Mouse (Mus musculus): ENCODE data around the gene Mrpl34.

Mrpl34 gene

DNA sequence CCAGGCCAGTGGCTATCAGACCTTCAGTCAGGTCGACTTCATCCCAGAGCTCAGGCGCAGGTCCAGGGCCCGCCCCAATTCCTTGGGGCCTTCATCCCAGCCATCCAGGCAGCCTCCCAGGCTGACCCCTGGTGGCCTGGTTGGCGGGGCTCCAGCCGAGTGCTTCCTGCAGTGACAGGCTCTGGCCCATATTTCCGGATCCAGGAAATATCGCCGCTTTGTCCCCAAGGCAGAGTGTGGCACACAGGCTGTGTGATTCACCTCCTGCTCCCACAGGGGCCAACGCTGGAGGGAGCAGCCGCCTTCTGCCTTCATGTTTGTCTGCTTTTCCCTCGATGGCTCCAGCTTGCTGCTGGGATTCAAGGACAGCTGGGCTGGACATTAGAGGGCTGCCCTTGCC, 31.7 kb downstream of the Mrpl34 start:
- peak; percentile 96 for DNase-seq

DNA sequence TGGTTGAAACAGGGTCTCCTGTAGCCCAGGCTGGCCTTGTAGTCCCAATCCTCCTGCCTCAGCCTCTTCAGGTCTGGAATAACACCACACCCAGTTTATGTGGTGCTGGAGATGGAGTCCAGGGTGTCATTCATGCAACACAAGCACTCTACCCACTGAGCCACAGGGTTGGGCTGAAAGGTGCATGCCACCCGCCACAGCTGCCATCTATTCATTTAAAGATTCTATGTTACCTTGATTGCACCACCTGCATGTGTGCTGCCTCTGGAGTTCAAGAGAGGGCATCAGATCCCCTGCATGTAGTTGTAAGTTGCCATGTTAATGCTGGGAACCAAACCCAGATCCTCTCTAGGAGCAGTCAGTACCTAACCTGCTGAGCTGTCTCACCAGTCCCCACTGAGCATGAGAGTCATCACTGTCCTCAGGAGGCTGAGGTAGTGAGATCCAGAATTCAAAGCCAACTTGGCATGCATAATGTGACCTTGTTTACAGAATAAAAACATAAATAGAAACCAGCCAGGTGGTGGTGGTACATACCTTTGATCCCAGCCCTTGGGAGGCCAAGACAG, 32.4 kb downstream of the Mrpl34 start:
- no peak for DNase-seq

DNA sequence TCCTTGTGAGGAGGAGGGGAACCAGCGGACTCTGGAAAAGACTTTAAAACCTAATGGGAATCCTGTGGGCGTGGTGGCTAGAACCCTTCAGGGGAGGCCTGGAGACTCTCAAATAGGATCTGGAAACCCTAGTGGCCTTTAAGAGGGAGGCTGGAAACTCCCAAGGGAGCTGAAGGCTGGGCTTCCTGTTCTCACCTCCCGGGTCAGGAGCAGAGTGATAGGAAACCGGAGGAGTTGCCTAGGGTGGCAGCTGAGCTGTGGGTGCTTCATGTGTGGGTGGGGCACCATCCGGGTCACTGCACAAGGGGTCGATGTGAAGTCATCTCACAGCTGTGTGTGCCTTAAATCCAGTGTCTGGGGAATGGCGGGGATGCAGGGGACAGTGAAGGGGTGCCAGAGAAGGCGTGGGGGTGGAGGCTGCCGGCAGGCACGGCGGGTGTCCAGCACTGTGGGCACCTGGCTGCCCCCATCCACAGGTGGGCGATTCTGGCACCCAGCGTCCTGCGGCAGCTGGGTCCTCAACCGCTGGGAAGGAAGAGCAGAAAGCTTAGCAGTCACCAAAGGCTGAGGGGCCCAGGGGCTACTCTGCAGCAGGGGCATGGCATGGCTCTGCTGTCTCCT, 33.2 kb downstream of the Mrpl34 start:
- peak; percentile 58 to 75 for DNase-seq

DNA sequence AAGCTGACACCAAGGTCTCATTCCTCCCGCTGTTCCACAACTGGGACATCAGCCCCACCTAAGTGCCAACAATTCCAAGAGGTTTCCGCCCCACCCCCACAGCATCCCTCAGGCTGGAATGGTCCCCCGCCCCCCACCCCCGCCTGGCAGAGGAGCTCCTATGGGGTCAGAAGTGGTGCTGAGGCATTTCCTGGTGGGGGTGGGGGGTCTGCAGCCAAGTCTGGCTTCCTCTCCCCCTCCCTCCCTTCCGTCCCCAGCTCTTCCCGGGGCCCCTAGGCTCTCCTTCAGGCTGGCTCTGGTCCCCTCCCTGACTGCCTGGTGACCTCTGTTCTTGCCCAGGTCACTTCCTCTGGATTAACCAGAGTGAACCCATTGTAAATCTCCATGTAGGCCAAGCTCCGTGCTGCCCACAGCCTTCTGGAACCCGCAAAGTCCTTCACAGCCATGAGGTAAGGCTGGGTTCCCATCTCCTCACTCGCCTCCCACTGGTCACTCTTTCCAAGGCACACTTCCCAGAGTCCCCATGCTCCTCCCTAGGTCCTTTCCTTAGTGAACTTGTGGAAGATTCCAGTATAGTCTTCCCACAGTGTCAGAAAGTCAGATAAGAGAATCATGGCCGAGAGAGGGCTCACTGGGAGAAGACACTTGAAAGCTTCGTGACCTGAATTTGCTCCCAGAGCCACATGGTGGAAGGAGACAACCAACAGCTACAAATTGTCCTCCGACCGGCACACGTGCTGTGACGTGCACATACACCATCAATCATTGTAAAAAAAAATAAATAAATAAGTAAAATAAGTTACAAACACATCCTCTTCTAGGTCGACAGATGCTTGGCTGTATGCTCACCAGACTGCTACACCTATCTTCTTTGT, 34.3 kb downstream of the Mrpl34 start:
- DNase-seq: peak; percentile 72 to 80

DNA sequence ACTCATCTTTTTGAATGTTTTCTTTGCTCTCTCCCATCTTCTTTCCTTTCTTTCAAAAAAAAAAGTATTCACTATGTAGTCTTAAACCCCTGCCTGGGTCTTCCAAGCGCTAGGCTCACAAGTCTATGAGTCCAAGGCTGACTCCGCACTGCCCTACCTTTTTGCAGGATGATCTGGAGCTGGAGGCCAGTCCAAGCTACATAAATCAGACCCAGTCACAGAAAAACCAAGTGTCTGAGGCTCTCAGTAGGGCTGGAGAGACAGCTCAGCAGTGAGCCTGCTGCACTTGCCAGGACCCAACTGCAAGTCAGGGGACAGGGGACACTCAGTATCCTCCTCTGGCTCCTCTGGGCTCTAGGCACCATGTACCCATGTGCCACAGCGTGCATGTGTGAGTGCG, 39.6 kb downstream of the Mrpl34 start:
- DNase-seq: no peak

DNA sequence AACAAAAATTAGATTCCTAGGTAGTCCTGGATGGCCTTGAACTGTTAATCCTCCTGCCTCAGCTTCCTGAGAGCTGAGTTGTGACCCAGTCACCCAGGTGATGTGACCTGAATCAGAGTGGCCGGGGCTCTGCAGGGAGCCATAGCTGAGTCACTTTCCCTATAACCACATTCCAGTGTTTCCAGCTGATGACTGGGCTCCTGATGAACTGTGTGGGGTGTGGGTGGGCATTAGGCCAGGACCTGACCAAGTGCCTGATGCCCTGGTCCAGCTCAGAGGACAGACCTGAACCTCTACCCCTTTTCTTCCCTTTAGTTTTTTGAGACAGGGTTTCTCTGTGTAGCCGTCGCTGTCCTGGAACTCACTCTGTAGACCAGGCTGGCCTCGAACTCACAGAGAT, 40.6 kb downstream of the Mrpl34 start:
- DNase-seq: no peak

DNA sequence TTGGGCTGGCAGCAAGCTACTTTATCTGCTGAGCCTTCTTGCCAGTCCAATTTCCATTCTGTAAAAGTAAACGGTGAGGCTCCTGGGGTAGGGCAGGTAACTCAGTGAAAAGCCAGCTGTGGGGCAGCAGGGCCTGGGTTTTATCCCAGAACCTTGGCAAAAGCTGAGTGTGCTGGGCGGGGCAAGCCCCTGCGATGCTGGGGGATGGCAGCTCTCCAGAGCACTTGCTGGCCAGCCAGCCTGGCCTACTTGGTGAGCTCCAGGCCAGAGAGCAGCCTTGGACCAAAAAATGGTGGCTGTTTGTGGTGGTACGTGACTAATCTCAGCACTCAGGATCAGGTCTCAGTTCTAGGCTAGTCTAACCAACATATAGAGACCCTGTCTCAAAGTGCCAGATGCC, 41.2 kb downstream of the Mrpl34 start:
- no peak for DNase-seq

DNA sequence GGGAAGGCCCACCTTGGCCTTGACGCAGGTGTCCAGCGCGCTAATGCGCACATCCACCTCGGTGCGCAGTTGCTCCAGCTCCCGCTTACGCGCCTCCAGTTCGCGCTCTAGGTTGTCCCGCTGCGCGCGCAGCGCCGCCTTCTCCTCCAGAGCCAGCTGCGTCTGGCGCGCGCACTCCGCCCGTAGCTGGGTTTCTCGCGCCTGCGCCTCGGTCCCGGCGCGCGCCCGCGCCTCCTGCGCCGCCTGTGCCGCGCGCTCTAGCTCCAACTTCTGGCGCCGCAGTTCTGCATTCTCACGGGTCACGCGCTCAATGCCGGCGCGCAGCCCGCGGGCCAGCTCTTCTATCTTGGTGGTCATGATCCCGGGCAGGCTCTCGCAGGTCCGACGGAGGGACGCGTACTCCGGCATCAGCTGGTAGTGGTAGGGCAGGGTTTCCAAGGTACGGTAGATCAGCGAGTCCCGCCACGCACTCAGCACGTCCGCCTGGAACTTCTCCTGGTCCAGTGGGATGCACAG, 42.9 kb downstream of the Mrpl34 start:
- DNase-seq: peak; percentile 87 to 92

DNA sequence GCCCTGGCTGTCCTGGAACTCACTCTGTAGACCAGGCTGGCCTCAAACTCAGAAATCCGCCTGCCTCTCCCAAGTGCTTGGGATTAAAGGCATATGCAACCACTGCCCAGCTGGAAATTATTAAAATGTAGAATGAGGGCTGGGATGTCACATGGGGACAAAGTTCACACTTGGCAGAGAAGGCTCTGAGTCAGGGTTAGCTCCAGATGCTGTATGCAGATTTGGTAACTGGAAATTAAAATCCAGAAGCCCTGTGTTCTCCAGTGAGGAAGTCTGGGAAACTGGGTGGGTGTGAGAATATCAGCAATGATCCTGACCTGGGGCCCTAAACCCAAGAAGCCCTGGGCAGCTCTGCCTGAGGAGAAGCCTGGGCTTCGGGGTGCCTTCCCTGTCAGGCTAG, 44.6 kb downstream of the Mrpl34 start:
- no peak for DNase-seq

DNA sequence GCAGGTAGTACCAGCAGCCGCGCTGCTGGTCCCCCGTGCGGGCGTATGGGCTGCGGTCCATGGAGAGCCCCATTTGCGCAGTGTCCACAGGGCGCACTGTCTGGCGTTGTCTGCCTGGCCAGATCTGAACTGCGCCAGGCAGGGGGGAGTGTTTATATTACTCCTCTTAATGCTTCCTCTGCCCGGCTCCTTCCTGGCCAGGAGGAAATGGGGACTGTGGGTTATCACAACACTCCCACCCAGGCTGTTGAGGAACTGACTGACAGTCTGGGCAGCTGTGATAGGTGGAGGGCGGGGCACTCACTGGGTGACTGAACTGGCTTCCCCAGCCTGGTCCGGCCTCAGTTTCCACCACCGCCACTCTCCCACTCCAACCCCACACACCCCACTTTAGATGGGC, 46.9 kb downstream of the Mrpl34 start, which contains the start of gene Plvap:
Plvap (minus strand) TSS at position 109 of the 400 bp plus-strand sequence.
- peak; percentile 43 to 61 for DNase-seq

DNA sequence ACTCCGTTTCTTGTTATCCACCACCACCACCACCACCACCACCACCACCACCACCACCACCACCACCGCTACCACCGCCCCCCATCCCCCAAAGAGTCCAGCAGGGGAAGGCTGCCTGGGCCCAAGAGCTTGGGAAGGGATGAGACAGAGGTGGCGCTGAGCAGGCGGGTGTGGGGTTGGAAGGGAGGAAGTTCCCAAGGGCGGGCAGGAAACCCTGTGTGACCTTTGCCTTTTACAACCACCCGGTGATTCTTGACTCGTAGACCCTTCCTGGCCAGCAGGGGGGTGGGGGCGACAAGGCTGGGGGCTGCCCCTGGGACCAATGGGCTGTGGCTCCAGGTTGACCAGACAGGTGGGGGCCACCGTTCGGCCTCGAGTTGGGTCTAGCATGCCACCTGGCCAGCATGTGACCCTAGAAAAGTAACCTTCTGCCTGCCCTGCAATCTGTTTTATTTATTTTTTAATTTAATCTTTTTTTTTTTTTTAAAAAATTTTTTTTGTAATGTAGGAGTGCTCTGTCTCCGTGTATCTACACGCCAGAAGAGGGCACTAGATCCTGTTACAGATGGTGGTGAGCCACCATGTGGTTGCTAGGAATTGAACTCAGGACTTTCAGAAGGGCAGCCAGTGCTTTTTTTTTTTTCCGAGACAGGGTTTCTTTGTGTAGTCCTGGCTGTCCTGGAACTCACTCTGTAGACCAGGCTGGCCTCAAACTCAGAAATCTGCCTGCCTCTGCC, 48.4 kb downstream of the Mrpl34 start:
- peak in 1 of 2 experiments; percentile 53 for DNase-seq

DNA sequence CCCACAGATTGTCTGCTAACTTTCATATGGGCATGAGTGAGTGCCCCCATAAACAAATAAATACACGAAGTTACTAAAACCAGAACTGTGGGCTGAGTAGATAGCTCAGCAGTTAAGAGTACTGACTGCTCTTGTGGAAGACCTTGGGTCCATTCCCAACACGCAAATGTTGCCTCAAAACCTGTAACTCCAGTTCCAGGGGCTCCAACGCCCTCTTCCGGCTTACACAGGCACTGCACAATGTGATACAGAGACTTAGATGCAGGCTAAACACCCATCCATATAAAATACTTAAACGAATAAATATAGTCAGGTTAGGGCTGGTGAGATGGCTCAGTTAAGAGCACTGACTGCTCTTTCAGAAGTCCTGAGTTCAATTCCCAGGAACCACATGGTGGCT, 50.3 kb downstream of the Mrpl34 start:
- no peak for DNase-seq
